11 mouse cellular contexts compared by ENCODE assay signal in genomic region chr16:37687301-37687980, GRCm38 (mm10). TPM values are rescaled to one million over a fixed set of nuclear protein-coding genes. Genes with fewer than 3 reads are reported as not detected.
DNase-seq lines count a peak whose midpoint lies in the region; ATAC-seq and TF ChIP-seq lines count a peak whose summit lies in the region.
"Had no signal": no experiment of that assay in that cellular context is flagged by ENCODE, and none has a peak within 500 bp of the region (broad histone marks: within the 10 kb centered on the region; RNA-seq: fewer than 3 reads in every experiment).

No protein-coding gene starts in this region.

- DNase-seq in ovary, postnatal 36 days (ENCODE audit: low spot score) = no peak
- no peak for DNase-seq in cerebellum, postnatal 36 days
- DNase-seq: gastrocnemius, postnatal 25 days had no signal

- H3K4me2 ChIP-seq in midbrain, embryonic 13.5 days (replicated peaks) = no peak overlapping the region
- no peak overlapping the region for H3K4me2 ChIP-seq in midbrain, embryonic 15.5 days
- H3K4me2 ChIP-seq in heart, embryonic 11.5 days = peak overlapping the region; percentile 4; the same call in 1 of the 2 replicates

- H3K4me3 ChIP-seq in erythroblast, embryonic 14.5 days (replicated peaks) = peak overlapping the region; percentile 12
- H3K4me3 ChIP-seq in midbrain, embryonic 13.5 days (replicated peaks) = no peak overlapping the region
- H3K4me3 ChIP-seq in midbrain, embryonic 15.5 days = no peak overlapping the region
- no peak overlapping the region for H3K4me3 ChIP-seq in heart, embryonic 11.5 days (ENCODE audit: low read depth, low read length)
- no peak overlapping the region for H3K4me3 ChIP-seq in olfactory bulb, adult 2 months (ENCODE audit: insufficient read depth, low read depth, low read length)
- H3K4me3 ChIP-seq: limb, embryonic 10.5 days; megakaryocyte, embryonic 14.5 days had no signal

- H3K27ac ChIP-seq in midbrain, embryonic 13.5 days = 0 out of 2 replicates have a peak overlapping the region, but pooled peaks have one; percentile 90
- H3K27ac ChIP-seq in midbrain, embryonic 15.5 days = no peak overlapping the region
- H3K27ac ChIP-seq in heart, embryonic 11.5 days (ENCODE audit: low read depth, low read length) = peak overlapping the region; percentile 43
- H3K27ac ChIP-seq in olfactory bulb, adult 2 months (ENCODE audit: insufficient read depth, low read depth, low read length) = peak overlapping the region; percentile 81

- 80% methylated on average over 14 of the region's 14 CpGs for WGBS in midbrain, embryonic 13.5 days
- WGBS in midbrain, embryonic 15.5 days = 69% methylated on average over 14 of the region's 14 CpGs
- 60% methylated on average over 14 of the region's 14 CpGs for WGBS in heart, embryonic 11.5 days (ENCODE audit: insufficient replicate concordance)
- 34% methylated on average over 14 of the region's 14 CpGs for WGBS in olfactory bulb, adult 2 months

- H3K9ac ChIP-seq in midbrain, embryonic 13.5 days (replicated peaks) = no peak overlapping the region
- H3K9ac ChIP-seq in midbrain, embryonic 15.5 days = no peak overlapping the region
- no peak overlapping the region for H3K9ac ChIP-seq in heart, embryonic 11.5 days (ENCODE audit: low read depth, low read length)

- H3K9me3 ChIP-seq in erythroblast, embryonic 14.5 days (ENCODE audit: control insufficient read depth, low read length) = no peaks in the 10 kb centered on the region
- no peaks in the 10 kb centered on the region for H3K9me3 ChIP-seq in midbrain, embryonic 13.5 days
- no peaks in the 10 kb centered on the region for H3K9me3 ChIP-seq in midbrain, embryonic 15.5 days
- no peaks in the 10 kb centered on the region for H3K9me3 ChIP-seq in heart, embryonic 11.5 days (replicated peaks; ENCODE audit: control insufficient read depth, low read length)
- H3K9me3 ChIP-seq: limb, embryonic 10.5 days; megakaryocyte, embryonic 14.5 days had no signal

- peaks cover 39% of the 10 kb centered on the region for H3K4me1 ChIP-seq in erythroblast, embryonic 14.5 days (ENCODE audit: control insufficient read depth)
- H3K4me1 ChIP-seq in midbrain, embryonic 13.5 days (replicated peaks) = peaks cover 44% of the 10 kb centered on the region
- peaks cover 46% of the 10 kb centered on the region for H3K4me1 ChIP-seq in midbrain, embryonic 15.5 days
- H3K4me1 ChIP-seq in heart, embryonic 11.5 days (ENCODE audit: control insufficient read depth, insufficient read depth, low read length) = peaks cover 49% of the 10 kb centered on the region
- peaks cover 22% of the 10 kb centered on the region for H3K4me1 ChIP-seq in olfactory bulb, adult 2 months (ENCODE audit: control insufficient read depth, insufficient read depth, low read length)

- peaks cover 8% of the 10 kb centered on the region for H3K27me3 ChIP-seq in erythroblast, embryonic 14.5 days (ENCODE audit: control insufficient read depth)
- H3K27me3 ChIP-seq in midbrain, embryonic 13.5 days = no peaks in the 10 kb centered on the region
- no peaks in the 10 kb centered on the region for H3K27me3 ChIP-seq in midbrain, embryonic 15.5 days (replicated peaks)
- no peaks in the 10 kb centered on the region for H3K27me3 ChIP-seq in heart, embryonic 11.5 days (ENCODE audit: control insufficient read depth, insufficient read depth, low read length)

- no peak for TF ChIP-seq POLR2A in olfactory bulb, adult 2 months (IDR thresholded peaks at IDR 0.05; ENCODE audit: insufficient read depth, low read depth, low read length)

- TF ChIP-seq CTCF in olfactory bulb, adult 2 months (IDR thresholded peaks at IDR 0.05; ENCODE audit: insufficient read depth, low read depth, low read length) = no peak

- no peaks in the 10 kb centered on the region for H3K36me3 ChIP-seq in erythroblast, embryonic 14.5 days (ENCODE audit: control insufficient read depth)
- no peaks in the 10 kb centered on the region for H3K36me3 ChIP-seq in midbrain, embryonic 13.5 days
- no peaks in the 10 kb centered on the region for H3K36me3 ChIP-seq in midbrain, embryonic 15.5 days (replicated peaks)
- H3K36me3 ChIP-seq in heart, embryonic 11.5 days (ENCODE audit: control insufficient read depth, insufficient read depth, low read length) = no peaks in the 10 kb centered on the region
- H3K36me3 ChIP-seq: limb, embryonic 10.5 days had no signal

- no peak for ATAC-seq in erythroblast, adult 5-6 weeks (replicated peaks; ENCODE audit: low FRiP score, poor library complexity, severe bottlenecking)
- no peak for ATAC-seq in midbrain, embryonic 13.5 days
- no peak for ATAC-seq in midbrain, embryonic 15.5 days (replicated peaks)
- no peak for ATAC-seq in heart, embryonic 11.5 days (replicated peaks; ENCODE audit: insufficient number of reproducible peaks, low FRiP score, low TSS enrichment)

RNA-seq across cellular contexts. Expression of gene Ndufb4, which starts 33.2 kb away (rescaled TPM):
- polyA plus RNA-seq in erythroblast, embryonic 14.5 days (2012) = 8.6 and 9.5 TPM in 2 replicates
- 15.7 and 28.2 TPM in 2 replicates for total RNA-seq in erythroblast, adult 5-6 weeks (2015; ENCODE audit: low replicate concordance)
- total RNA-seq in erythroblast, adult 5-6 weeks (2017; ENCODE audit: low replicate concordance) = 0.42 and 8.2 TPM in 2 replicates
- polyA plus RNA-seq in midbrain, embryonic 13.5 days (2015; fragmentation: Nextera tagmentation; extraction: Ambion mirVana) = 58.4 and 58.8 TPM in 2 replicates
- polyA plus RNA-seq in midbrain, embryonic 15.5 days (2015; fragmentation: Nextera tagmentation; extraction: Ambion mirVana) = 46.3 and 49.9 TPM in 2 replicates
- 84.7 and 88.8 TPM in 2 replicates for polyA plus RNA-seq in heart, embryonic 11.5 days (2014; fragmentation: Nextera tagmentation; extraction: Ambion mirVana)
- not detected in 2 replicates for polyA plus RNA-seq in olfactory bulb, adult 2 months (2012; ENCODE audit: insufficient read depth, insufficient read length, low replicate concordance, missing spikeins)
